Mouse (Mus musculus): ENCODE results near the gene Spocd1.

DNA sequence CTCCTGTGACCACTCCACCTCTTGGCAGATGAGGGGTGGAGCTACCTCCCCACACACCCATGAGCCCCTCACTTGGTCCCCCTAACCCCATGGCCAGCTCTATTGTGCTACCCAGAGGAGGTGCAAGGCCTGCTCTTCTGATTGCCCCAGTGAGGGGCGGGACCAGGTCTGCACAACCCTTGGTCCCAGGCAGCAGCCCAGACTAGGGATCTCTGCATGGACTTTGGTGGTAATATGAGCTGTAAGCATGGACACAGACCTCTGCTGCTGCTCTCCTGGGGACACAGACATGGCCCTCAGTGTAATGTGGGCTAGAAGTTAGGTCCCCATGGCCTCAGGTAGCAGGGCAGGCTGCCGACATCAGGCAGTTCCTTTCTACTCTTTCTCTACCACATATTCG is 24.0 kb upstream of the Spocd1 start:
- TF ChIP-seq POLR2AphosphoS2 (IDR thresholded peaks at IDR 0.05; ENCODE audit: low read depth, low read length) (no peak), CTCF (conservative IDR thresholded peaks at IDR 0.05 in 1 of 2, IDR thresholded peaks at IDR 0.05 in 1 of 2; ENCODE audit: low read depth in 2 of 2, low read length in 2 of 2) (no peak), RCOR1 (conservative IDR thresholded peaks at IDR 0.05; ENCODE audit: low read depth, low read length) (no peak), EP300 (IDR thresholded peaks at IDR 0.05; ENCODE audit: low read length) (no peak), USF1 (IDR thresholded peaks at IDR 0.05; ENCODE audit: low read depth, low read length) (no peak), MAFK (IDR thresholded peaks at IDR 0.05; ENCODE audit: insufficient replicate concordance, low read length) (no peak), MEF2A (IDR thresholded peaks at IDR 0.05; ENCODE audit: borderline replicate concordance, low read depth, low read length) (no peak), NELFE (IDR thresholded peaks at IDR 0.05; ENCODE audit: low read depth, low read length) (no peak), POLR2A (IDR thresholded peaks at IDR 0.05; ENCODE audit: low read depth, low read length) (no peak), TCF12 (IDR thresholded peaks at IDR 0.05; ENCODE audit: low read depth, low read length) (no peak)

Measured in CH12.LX (cell line).